Mouse (Mus musculus) midbrain, embryonic 16.5 days (tissue): ENCODE data around the gene Zdhhc18. TPM values are rescaled to one million over a fixed set of nuclear protein-coding genes. Genes with fewer than 3 reads are reported as not detected.

Experiments used
- ATAC-seq: fragments of 200-750 bp; cut with Nextera tagmentation; 2 replicates; pipeline ENCODE4 v1.8.0; 2017; ENCODE audit warnings: moderate TSS enrichment
- H3K27ac ChIP-seq: fragments of 300-500 bp; sonication (generic); 2 replicates; pipeline ENCODE4 v1.5.1; 2014; ENCODE audit warnings: mild to moderate bottlenecking, low read length, mixed read lengths
- H3K27me3 ChIP-seq: fragments of 300-500 bp; sonication (generic); 2 replicates; pipeline ENCODE4 v1.6.1; 2014; ENCODE audit warnings: low read depth, low read length, mixed read lengths; ENCODE audit not compliant: control insufficient read depth, insufficient read depth
- H3K36me3 ChIP-seq: fragments of 300-500 bp; sonication (generic); 2 replicates; pipeline ENCODE4 v1.6.1; 2014; ENCODE audit warnings: mild to moderate bottlenecking, low read length, moderate library complexity, mixed read lengths; ENCODE audit not compliant: control insufficient read depth, insufficient read depth
- H3K4me1 ChIP-seq: fragments of 300-500 bp; sonication (generic); 2 replicates; pipeline ENCODE4 v1.6.1; 2014; ENCODE audit warnings: mild to moderate bottlenecking, low read length, mixed read lengths; ENCODE audit not compliant: control insufficient read depth, insufficient read depth
- H3K4me2 ChIP-seq: fragments of 300-500 bp; sonication (generic); 2 replicates; pipeline ENCODE4 v1.6.1; 2014; ENCODE audit warnings: mild to moderate bottlenecking, low read length, mixed read lengths
- H3K4me3 ChIP-seq: fragments of 300-500 bp; sonication (generic); 2 replicates; pipeline ENCODE4 v1.5.1; 2014; ENCODE audit warnings: low read depth, mild to moderate bottlenecking, low read length, moderate library complexity, mixed read lengths
- H3K9ac ChIP-seq: fragments of 300-500 bp; sonication (generic); 2 replicates; pipeline ENCODE4 v1.6.1; 2014; ENCODE audit warnings: low read depth, low read length, mixed read lengths
- H3K9me3 ChIP-seq: fragments of 300-500 bp; sonication (generic); replicated peaks from 2 replicates; pipeline ENCODE4 v1.6.1; 2014; ENCODE audit warnings: mild to moderate bottlenecking, low read length, mixed read lengths; ENCODE audit not compliant: control insufficient read depth, poor library complexity, severe bottlenecking
- WGBS: fragments of 180-500 bp; shearing (Covaris S2); extraction: QIAGEN DNeasy Blood & Tissue Kit; methylation state at CpG from one replicate; pipeline ENCODE4 v1.1.7; 2014; 5-methylcytosine and 5-hydroxymethylcytosine counted together
- polyA plus RNA-seq: library from polyadenylated mRNA; unstranded; fragments of >200 nt; fragmentation: Nextera tagmentation; extraction: Ambion mirVana; gene quantifications from 2 replicates; pipeline ENCODE4 v1.2.1, GENCODE M21; 2015

Zdhhc18 gene
- polyA plus RNA-seq, 1 experiment from 2014 or later: 4.7 TPM

DNA sequence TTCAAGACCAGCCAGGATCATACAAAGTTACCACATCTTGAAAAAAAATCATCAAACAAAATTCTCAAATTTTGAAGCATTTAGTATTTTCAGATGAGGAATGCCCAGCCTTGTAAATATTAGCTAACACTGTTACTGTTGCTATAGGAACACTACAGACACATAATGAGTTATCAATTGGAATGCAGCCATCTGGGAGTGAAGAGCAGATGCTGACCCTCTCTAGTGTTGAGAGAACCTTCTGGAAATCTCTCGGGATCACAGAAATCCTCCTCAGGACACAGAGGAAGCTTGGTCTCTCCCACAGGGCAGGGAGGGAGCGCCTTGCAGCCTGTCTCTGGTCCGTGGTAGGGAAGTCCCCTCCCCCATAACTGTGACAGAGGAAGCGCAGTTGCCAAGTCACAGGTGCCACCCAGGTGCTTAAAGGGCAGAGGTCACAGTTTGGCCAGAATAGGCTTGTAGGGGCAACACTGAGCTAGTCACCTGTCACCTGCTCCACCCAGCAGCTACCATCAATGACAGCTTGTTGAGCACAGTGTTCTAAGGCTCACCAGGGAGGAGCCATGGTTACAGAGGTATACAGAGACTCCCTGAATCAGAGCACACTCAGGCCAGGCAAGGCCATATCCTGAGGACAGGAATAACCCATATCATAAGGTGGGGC lies 30.3 kb downstream of the Zdhhc18 start:
- Histone ChIP-seq H3K27me3 (no peaks in the 10 kb centered on the region), H3K4me1 (no peaks in the 10 kb centered on the region), H3K4me3 (no peak overlapping the region), H3K36me3 (0 out of 2 replicates have a peak, but pooled peaks cover 2% of the 10 kb centered on the region), H3K27ac (no peak overlapping the region), H3K9ac (no peak overlapping the region), H3K9me3 (no peaks in the 10 kb centered on the region), H3K4me2 (no peak overlapping the region)
- 75% methylated on average over 4 of the region's 4 CpGs for WGBS
- no peak for ATAC-seq

GRCm38 (mm10) chr4:133617936-133618335 lies 32.0 kb downstream of the Zdhhc18 start:
- Histone ChIP-seq H3K4me1 (no peaks in the 10 kb centered on the region), H3K36me3 (peaks cover 6% of the 10 kb centered on the region; the same call in 1 of the 2 replicates), H3K27ac (no peak overlapping the region), H3K4me3 (no peak overlapping the region), H3K9ac (no peak overlapping the region), H3K4me2 (no peak overlapping the region), H3K9me3 (no peaks in the 10 kb centered on the region), H3K27me3 (no peaks in the 10 kb centered on the region)
- 93% methylated on average over 11 of the region's 11 CpGs for WGBS
- no peak for ATAC-seq

GRCm38 (mm10) chr4:133615416-133615815 lies 34.5 kb downstream of the Zdhhc18 start:
- no peak for ATAC-seq
- H3K4me1 ChIP-seq: no peaks in the 10 kb centered on the region
- no peak overlapping the region for H3K4me2 ChIP-seq
- H3K27me3 ChIP-seq: no peaks in the 10 kb centered on the region
- no peak overlapping the region for H3K4me3 ChIP-seq
- no peak overlapping the region for H3K27ac ChIP-seq
- H3K36me3 ChIP-seq: peaks cover 17% of the 10 kb centered on the region
- 88% methylated on average over 10 of the region's 10 CpGs for WGBS
- H3K9me3 ChIP-seq: peaks cover 2% of the 10 kb centered on the region; the same call in 1 of the 2 replicates
- H3K9ac ChIP-seq: no peak overlapping the region

DNA sequence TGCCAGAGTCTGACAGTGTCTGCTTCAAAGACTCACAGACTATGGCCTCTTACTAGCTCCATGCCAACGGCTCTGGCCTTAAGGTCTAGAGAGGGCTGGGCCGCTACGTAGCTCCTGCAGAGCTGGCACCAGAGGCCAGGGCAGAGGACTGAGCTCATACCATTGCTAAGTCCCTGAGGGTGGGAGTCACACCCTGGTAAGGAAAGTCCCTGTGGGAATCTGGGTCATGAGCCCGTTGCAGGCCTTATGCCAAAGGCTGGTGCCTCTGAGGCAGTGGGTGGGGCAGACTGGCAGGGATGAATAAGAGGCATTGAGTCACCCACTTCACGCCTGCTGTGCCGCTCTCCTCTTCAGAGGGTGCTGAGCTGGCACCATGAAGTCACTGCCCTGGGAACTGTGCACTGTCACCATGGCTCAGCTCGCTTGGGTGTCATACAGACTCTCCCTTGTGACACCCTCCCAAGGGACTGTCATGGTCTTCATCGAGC lies 35.6 kb downstream of the Zdhhc18 start:
- Histone ChIP-seq H3K4me2 (no peak overlapping the region), H3K27me3 (no peaks in the 10 kb centered on the region), H3K4me1 (no peaks in the 10 kb centered on the region), H3K9ac (no peak overlapping the region), H3K4me3 (no peak overlapping the region), H3K36me3 (peaks cover 17% of the 10 kb centered on the region), H3K27ac (no peak overlapping the region), H3K9me3 (peaks cover 2% of the 10 kb centered on the region; the same call in 1 of the 2 replicates)
- ATAC-seq: 0 out of 2 replicates have a peak, but pooled peaks have one; percentile 45
- WGBS: 81% methylated on average over 8 of the region's 8 CpGs

DNA sequence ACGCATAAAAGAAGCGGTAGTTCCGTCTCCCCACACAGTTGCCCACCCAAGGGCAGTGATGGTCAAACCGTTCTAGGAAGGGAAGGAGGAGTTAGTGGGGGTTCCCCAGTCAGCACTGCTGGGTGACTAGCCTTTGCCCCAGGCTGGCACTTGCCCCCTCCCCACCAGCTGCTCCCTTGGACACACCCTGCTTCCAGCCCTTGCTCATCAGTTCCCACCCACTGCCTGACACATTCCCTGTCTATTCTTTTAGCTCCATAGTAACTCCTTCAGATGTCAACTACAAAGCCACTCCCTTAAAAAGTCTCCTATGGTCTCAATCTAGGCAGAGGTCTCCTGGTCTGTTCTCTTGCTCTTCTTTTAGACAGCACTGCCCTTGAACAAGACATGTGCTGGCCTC lies 36.1 kb downstream of the Zdhhc18 start:
- Histone ChIP-seq H3K27ac (no peak overlapping the region), H3K4me2 (no peak overlapping the region), H3K9me3 (peaks cover 2% of the 10 kb centered on the region; the same call in 1 of the 2 replicates), H3K27me3 (no peaks in the 10 kb centered on the region), H3K4me1 (no peaks in the 10 kb centered on the region), H3K9ac (no peak overlapping the region), H3K36me3 (peaks cover 17% of the 10 kb centered on the region), H3K4me3 (no peak overlapping the region)
- 94% methylated on average over 4 of the region's 4 CpGs for WGBS
- no peak for ATAC-seq

DNA sequence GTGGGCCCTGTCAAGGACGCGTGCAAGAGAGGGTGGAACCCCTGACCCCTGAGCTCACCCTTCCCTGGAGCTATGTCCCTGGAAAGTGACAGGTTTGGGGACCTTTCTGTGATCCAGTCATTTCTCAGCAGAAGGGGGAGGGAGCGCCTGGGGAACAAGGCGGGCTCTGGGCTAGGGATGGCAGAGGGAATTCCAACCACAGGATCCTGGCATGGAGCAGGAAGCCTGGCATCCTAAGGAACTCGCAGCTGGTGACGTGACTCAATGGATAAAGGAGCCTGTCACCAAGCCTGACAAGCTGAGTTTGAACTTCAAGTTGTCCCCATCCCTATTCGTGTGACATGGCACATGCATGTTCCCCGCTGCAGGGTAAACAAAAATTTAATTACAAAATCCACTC lies 36.9 kb downstream of the Zdhhc18 start:
- H3K36me3 ChIP-seq: peaks cover 17% of the 10 kb centered on the region
- 94% methylated on average over 8 of the region's 8 CpGs for WGBS
- H3K9me3 ChIP-seq: peaks cover 2% of the 10 kb centered on the region; the same call in 1 of the 2 replicates

DNA sequence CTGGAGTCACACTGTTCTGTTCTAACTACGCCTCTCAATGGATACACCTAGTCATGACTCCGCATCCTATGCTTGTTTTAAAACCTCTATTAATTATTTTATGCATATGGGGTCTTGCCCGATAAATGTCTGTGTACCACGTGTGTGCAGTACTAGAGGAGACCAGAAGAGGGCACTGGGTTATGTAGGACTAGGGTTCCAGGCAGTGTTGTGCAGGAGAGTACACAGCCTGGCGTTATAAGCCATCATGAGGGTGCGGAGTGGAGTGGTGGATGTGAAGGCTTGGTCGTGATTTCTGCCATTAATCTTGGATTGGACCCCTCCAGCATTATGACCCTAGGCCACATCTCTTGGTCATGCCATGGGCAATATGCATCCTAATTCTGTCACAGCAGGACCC lies 37.5 kb downstream of the Zdhhc18 start:
- no peak for ATAC-seq
- H3K4me2 ChIP-seq: no peak overlapping the region
- WGBS: 96% methylated on average over 7 of the region's 7 CpGs
- H3K27me3 ChIP-seq: no peaks in the 10 kb centered on the region
- H3K4me1 ChIP-seq: no peaks in the 10 kb centered on the region
- no peak overlapping the region for H3K4me3 ChIP-seq
- H3K36me3 ChIP-seq: peaks cover 20% of the 10 kb centered on the region
- H3K9me3 ChIP-seq: peaks cover 2% of the 10 kb centered on the region; the same call in 1 of the 2 replicates
- no peak overlapping the region for H3K27ac ChIP-seq
- no peak overlapping the region for H3K9ac ChIP-seq

More for the DNA sequence above, 36.9 kb downstream of the Zdhhc18 start:
- Histone ChIP-seq H3K4me1 (no peaks in the 10 kb centered on the region), H3K27me3 (no peaks in the 10 kb centered on the region), H3K4me3 (no peak overlapping the region), H3K27ac (no peak overlapping the region), H3K9ac (no peak overlapping the region), H3K4me2 (no peak overlapping the region)
- ATAC-seq: no peak

- H3K36me3 ChIP-seq: peaks cover 24% of the 10 kb centered on the region
- 96% methylated on average over 5 of the region's 5 CpGs for WGBS
These were observed 38.1 kb downstream of the Zdhhc18 start for GRCm38 (mm10) chr4:133611815-133612214.

GRCm38 (mm10) chr4:133609719-133610118 lies 40.2 kb downstream of the Zdhhc18 start:
- 22% methylated on average over 6 of the region's 6 CpGs for WGBS
- no peak for ATAC-seq
- peaks cover 33% of the 10 kb centered on the region for H3K36me3 ChIP-seq

More at GRCm38 (mm10) chr4:133611815-133612214, 38.1 kb downstream of the Zdhhc18 start:
- no peak overlapping the region for H3K27ac ChIP-seq
- H3K4me1 ChIP-seq: no peaks in the 10 kb centered on the region
- H3K4me3 ChIP-seq: no peak overlapping the region
- H3K4me2 ChIP-seq: no peak overlapping the region
- peaks cover 2% of the 10 kb centered on the region; the same call in 1 of the 2 replicates for H3K9me3 ChIP-seq
- no peak for ATAC-seq
- H3K27me3 ChIP-seq: no peaks in the 10 kb centered on the region
- no peak overlapping the region for H3K9ac ChIP-seq

More at GRCm38 (mm10) chr4:133609719-133610118, 40.2 kb downstream of the Zdhhc18 start:
- H3K27ac ChIP-seq: no peak overlapping the region
- no peak overlapping the region for H3K9ac ChIP-seq
- H3K27me3 ChIP-seq: no peaks in the 10 kb centered on the region
- peaks cover 2% of the 10 kb centered on the region; the same call in 1 of the 2 replicates for H3K9me3 ChIP-seq
- no peak overlapping the region for H3K4me2 ChIP-seq
- no peak overlapping the region for H3K4me3 ChIP-seq
- no peaks in the 10 kb centered on the region for H3K4me1 ChIP-seq
